Mouse (Mus musculus) cerebellum, postnatal 10 days (tissue): Measurements from ENCODE around the gene Irgc1.

Source experiments
- DNase-seq, 2 experiments: peaks; one replicate each; pipeline ENCODE4 v3.0.0; 2021; ENCODE audit warnings: mixed read lengths in 2 of 2

Irgc1 gene

DNA sequence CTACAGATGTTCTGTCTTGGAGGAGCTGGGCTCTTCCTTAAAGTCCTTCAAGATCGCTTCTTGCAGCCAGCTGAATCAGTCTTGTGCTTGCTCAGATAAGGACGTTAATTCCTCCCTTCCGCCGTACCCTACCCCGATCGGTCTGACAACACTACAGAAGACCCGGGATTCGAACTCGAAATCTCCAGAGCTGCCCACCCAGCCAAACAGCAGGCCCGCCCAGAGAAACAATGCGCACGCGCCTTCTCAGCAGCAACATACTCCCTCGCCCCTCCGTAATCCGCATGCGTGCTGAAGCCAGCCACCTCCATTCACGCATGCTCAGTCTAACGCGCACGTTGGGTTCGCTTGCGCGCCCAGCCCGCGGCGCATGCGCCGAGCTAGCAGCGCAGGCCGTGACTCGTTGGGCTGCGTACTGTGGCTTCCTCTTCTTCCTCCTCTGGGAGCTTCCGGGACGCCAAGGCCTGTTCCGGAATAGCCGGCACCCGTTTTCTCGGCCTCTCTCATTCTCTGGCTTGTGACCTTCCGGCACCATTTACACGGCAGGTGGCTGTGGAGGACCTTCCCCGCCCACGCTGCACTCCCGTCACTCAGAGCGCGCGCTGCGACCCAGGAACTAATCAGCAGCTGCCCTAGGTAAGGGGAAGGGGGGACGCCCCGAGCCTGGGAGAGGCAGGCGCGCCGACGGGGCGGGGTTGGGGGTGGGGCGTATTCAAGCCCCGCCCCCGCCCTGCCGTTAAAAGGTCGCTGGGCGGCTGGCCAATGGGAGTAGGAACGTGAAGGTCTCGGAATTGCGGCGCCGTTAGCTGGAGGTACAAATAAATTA lies 52.6 kb downstream of the Irgc1 start, which contains the start of gene Smg9:
Smg9 (plus strand) TSS at position 364 of the 826 bp plus-strand sequence.
- DNase-seq: peak; percentile 96 to 99

DNA sequence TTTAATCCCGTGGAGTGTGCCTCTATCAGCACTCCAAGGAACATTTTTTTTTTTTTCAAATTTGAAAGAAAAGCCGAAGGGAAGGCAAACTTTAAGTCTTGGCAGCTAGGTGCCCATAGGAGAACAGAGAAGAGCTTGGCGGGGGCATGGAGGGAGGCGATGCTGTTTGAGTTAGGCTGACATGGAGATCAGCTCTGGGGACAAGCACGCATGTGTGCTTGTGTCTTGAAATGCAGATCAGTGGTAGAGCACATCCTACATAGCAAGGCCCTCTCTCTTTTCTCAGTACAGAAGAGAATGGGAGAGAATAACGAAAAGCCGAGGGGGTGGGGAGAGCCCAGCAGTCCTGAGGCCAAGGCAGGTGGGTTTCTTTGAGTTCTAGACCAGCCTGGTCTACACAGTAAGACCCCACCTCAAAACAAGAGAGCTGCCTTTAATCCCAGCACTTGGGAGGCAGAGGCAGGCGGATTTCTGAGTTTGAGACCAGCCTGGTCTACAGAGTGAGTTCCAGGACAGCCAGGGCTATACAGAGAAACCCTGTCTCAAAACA lies 53.7 kb downstream of the Irgc1 start:
- no peak for DNase-seq

DNA sequence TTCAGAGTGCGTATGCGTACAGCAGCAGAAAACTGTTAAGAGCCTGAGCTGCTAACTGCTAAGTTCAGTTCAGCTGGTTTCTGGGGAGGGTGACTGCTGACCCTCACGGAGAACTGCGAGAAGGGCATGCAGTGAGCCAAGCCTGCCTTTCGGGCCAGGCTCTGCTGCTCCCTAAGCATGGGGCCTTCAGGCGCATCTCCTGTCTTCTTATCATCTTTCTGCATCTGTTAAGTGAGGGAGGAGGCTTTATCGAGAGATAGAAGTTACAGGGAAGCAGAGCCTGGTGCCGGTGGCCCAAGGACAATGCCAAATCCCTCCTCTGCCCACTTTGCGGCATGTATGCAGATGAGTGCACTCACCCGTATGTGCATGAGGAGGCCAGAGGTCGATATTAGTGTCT lies 55.3 kb downstream of the Irgc1 start:
- DNase-seq: no peak

DNA sequence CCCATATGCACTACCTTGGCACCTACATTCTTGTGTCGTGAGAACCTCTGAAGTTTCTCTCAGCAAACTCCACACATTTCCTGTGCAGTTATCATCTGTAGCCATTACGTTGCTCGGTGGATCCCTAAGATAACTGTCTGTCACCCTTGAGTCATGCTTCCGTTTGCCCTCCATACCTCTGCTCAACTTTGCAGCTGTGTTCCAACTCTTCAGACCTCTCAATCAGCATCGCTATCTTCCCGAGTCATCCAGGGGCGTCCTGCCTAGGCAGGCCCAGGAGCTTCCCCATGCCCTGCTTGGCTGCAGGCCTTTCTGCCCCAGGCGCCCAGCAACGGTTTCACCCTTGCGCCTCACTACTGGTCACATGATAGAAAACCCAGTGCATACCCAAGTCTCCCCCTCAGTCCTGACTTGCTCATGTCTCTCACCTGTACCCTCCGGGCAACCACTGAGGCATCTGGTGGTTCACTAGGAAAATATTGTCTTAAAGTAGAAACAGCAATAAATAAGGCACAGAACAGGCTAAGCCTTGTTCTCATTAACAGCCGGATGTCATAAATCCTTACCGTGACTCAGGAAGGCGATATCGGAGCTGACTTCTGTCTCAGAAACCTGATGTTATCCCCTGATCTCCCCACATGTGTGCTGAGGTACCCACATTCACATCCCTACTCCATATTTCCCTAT lies 57.5 kb downstream of the Irgc1 start:
- no peak for DNase-seq

DNA sequence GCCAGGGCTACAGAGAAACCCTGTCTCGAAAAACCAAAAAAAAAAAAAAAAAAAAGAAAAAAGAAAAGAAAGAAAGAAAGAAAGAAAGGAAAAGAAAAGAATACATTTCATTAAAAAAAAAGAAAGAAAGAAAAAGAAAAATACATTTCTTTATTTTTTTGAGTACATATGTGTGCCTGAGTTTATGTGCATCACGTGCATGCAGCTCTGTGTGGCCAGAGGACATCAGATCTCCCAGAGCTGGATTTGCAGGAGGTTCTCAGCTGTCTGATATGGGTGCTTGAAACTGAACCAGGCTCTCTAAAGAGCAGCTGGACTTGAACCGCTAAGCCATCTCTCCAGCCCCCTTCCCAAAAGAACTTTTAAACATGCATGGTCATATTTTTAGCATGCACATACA lies 58.0 kb downstream of the Irgc1 start:
- DNase-seq: no peak

DNA sequence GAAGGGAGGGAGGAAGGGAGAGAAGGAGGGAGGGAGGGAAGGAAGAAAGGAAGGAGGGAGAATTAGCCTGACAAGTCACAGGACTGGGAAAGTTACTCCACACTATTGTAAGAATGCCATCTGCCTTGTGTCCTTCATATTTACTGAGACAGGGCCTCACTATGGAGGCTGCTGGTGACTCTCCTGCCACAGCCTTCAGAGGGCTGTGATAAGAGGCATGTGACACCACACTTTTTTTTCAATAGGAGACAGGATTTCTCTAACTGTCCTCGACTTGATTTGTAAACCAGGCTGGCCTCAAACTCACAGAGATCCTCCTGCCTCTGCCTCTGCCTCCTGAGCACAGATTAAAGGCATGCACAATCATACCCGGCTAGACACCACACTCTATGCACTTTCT lies 60.4 kb downstream of the Irgc1 start:
- DNase-seq: no peak

DNA sequence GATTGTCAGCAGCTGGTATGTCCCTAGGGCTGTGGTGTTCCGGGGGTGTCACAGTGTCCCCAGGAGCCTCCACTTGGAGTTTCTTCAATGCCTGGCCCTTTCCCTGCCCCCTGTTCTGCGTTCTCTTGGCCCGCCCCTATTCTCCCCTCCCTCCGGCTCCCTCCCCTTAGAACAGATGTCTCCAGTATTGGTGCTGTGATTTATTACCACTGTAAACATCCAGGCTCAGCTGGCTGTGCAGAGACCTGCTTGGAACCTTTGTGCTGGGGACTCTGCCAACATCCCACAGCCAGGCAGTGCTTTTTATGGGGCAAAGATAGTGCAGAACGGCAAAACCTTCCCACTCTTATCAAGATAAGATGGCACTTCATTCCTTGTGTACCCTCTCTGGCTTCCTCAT lies 61.0 kb downstream of the Irgc1 start:
- no peak for DNase-seq

DNA sequence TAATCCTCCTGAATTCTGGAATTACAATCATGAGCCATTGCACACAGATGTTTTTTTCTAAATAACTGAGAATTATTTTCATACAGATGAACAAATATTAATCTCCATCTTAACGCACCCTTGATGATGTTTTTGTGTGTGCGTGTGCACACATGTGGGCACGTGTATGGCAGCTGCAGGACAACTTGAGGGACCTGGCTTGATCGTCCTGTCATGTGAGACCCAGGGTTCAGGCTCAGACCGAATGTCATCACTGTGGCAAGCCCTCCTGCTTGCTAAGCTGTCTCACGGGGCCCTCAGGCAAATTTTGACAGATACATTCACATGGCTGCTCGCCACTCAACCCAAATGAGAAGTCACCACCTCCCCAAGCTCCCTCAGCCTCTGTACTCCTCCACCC lies 61.6 kb downstream of the Irgc1 start:
- DNase-seq: no peak

DNA sequence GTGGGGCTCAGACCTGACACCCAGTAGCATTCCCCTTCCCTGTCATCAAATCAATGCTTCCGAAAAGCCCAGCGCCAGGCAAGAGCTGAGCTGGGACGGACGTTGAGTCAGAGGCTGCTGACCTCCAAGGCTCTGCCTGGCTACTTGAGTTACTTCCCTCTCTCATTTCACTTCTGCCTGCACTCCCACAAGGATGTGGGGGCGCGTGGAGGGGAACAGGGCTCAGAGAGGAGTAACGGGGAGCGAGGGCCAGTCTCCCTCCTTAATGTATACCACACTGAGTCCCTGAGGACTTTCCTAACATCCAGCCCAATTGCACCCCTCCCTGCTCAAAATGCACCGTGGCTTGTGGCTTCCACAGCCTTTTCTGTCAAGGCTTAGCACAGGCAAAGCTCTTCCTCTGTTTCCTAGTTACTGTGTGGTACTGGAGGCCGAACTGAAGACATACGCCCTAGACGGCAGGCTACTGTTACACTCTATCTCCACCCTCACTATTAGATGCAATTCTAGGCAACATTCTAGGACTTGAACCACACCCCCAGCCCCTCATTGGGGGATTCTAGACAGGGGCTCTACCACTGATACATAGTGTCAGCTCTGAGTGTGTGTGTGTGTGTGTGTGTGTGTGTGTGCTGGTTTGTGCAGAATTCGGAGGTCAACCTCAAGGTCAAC lies 62.4 kb downstream of the Irgc1 start:
- DNase-seq: no peak

DNA sequence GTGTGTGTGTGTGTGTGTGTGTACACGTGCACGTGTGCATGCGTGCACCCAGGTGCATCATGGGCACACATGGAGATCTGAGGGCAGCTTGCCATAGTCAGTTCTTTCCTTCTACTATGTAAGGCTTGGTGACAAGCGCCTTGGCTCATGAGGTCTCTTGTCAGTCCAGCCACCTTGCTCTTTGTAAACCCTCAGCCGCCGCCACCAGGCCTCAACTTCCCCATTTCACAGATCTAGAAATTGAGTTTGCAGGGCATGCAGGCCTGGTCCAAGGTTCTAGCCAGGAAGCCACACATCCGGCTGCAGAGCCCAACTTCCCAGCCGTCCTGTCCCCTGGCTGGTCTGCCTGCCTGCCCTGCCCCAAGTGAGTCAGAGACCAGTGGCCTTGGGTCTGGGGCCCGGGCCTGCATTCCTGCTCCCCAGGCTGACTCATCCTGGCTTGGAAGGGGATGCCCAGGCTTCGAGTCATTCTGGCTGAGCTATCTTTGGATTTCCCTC lies 65.0 kb downstream of the Irgc1 start:
- no peak for DNase-seq

DNA sequence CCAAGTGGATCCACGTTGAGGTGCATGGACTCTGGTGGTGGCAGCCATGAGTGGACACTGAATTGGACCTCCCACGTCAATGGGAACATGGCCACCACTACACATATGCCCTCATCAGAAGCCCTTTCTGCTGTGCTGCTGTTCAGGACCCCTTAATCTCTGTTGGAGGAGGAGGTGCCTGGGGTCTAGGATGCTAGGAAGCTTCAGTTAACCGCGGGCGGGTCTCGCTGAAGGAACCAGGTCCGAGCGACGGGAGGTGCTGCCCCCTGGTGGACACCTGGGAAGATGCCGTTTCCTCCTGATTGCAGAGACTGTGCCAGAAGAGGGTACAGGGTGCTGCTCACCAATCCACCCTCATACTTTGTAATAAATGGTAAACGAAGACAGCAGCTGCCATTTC lies 67.3 kb downstream of the Irgc1 start:
- peak; percentile 89 to 93 for DNase-seq

DNA sequence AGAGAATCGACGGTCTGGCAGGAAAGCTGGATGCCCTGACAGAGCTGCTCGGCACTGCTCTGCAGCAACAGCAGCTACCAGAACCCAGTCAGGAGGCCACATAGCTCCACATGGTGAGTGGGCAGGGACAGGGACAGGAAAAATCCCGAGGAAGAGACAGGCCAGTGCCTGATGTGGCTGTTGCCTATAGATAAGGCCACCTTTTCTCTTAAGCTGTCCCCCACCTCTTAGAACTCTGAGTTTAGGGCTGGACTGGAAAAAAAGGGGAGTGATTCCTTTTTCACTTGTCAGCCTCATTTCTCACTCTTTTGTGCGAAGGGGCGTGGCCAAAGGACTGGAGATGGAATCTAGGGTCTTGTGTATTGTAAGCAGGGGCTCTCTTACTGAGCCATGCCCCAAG lies 68.0 kb downstream of the Irgc1 start:
- no peak for DNase-seq

DNA sequence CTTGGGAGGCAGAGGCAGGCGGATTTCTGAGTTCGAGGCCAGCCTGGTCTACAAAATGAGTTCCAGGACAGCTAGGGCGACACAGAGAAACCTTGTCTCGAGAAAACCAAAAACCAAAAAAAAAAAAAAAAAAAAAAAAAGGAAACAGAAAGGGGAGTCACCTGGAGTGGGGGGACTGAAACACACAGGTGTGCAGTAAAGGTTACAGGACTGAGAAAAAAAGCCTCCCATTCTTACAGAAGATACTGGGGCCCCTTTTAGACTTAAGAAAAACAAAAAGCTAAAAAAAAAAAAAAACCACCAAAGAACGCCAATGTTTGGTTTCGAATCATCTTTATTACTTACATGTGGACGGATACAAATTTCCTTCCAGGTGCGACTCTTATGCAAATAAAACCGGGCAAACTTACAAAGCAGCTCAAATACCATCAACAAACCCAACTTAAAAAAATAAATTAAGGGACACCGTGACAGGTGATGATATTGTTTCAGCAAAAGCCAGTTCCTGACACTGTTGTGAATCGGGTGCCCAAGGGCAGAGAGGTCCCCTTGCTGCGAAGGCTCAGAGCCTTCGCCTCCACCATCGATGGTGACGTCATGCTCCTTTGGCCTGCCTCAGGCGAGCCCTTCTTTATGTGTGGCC lies 69.2 kb downstream of the Irgc1 start:
- no peak for DNase-seq
